Mouse (Mus musculus): Measurements from ENCODE around the gene Cby3.

The Cby3 gene

DNA sequence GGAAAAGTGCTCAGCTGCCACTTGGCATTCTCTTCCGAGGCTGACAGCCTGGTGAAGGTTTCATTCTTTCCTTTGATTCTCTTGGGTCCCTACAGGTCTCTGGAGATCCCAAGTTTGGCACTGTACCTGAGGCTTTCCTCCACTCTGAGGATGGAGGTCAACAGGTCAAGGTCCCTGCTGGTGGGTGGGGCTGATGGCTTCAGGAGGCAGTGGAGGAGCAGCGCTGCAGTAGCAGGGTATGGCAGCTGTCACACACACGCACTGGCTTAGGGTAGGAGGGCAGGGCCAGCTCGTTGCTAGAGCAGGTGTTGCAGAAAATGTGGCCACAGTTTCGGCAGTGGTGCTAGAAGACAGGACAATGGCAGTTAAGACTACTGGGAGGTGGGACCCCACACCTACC is 35.4 kb downstream of the Cby3 start:
- DNase-seq (ENCODE audit: low spot score): no peak

DNA sequence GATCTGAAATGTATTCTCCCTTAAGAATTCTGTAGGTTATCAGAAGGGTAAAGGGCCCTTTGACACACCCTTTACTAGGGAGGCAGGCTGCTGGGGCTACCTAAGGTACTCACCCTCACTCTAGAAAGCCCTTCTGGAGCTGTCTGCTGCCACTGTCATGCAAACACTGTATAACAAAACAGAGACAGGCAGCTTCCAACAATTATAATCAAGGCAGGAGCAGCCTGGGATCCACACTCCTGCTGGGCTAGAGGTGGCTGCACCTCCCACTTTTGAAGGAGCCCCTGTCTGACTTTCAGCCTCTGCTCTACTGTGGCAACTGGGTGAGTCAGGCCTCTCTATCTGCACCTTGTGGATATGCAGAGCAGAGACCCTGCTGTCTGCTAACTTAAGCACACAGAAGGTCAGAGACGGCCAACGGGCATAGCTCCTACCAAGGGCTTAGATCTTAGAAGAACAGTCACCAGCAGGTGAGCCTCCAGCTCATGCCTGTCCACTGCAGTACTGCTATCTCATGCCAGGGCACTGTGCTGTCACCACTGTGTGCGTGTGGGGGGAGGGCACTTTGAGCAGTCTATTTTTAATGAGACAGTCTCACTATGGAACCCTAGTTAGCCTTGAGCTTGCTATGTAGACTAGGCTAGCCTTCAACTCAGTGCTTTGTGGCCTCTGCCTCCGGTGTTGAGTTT is 37.2 kb downstream of the Cby3 start:
- no peak for DNase-seq (ENCODE audit: low spot score)

DNA sequence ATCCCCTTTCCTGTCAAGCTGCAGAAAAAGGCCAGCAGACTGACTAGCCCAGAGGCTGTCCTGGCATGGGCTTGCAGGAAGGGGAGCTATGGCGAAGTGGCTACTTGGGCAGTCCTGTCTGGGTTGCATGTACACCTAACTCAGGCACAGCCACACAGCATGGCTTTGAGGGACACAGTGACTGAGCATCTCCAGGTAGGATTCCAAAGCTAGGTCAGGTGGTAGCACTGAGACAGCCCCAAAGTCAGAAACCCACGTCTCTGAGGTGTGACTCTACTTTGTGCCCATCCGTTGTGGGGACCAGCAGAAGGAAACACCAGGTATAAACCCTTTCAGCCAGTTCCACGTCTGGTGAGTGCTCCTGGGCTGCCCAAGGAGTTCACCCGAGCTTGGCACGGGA is 39.0 kb downstream of the Cby3 start:
- no peak for DNase-seq (ENCODE audit: low spot score)

GRCm38 (mm10) chr11:50394731-50395130 is 40.5 kb downstream of the Cby3 start:
- DNase-seq (ENCODE audit: low spot score): no peak

- no peak for DNase-seq (ENCODE audit: low spot score)
Observed at GRCm38 (mm10) chr11:50396766-50397307, 42.6 kb downstream of the Cby3 start.

GRCm38 (mm10) chr11:50397316-50397715 is 43.1 kb downstream of the Cby3 start:
- no peak for DNase-seq (ENCODE audit: low spot score)

DNA sequence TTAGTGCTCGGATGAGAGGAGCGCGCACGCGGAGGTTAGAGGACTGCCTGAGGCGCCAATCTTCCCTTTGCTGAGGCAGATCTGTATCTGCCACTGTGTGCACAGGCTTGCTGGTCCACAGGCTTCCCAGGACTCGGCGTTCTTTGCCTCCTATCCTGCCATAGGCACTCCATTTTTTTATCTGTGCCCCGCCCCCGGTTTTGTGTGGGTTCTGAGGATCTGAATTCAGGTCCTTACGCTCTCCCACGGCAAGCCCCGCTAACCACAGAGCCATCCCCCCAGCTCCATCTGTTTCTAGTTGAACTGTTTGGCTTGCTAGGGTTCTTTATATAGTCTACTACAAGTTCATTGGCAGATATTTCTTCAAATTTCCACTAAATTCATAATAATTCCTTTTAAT is 44.5 kb downstream of the Cby3 start:
- no peak for DNase-seq (ENCODE audit: low spot score)

DNA sequence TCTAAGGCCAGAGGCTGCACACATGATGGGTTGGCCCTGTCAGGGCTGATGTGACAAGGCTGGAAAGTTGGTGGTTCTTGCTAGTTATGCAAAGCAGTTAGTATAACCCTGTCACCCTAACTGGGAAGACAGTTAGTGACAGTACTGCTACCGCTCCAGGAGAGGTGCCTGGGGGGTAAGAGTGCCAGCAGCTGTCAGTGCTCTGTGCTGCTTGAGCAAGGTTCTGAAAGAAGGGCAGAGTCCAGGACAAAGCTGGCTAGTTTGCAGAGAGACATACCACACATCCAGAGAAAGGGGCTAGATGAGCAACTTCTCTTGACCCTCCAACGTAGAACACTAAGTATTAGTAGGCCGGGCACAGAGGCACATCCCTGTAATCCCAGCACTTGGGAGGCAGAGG is 48.2 kb downstream of the Cby3 start:
- no peak for DNase-seq (ENCODE audit: low spot score)

DNA sequence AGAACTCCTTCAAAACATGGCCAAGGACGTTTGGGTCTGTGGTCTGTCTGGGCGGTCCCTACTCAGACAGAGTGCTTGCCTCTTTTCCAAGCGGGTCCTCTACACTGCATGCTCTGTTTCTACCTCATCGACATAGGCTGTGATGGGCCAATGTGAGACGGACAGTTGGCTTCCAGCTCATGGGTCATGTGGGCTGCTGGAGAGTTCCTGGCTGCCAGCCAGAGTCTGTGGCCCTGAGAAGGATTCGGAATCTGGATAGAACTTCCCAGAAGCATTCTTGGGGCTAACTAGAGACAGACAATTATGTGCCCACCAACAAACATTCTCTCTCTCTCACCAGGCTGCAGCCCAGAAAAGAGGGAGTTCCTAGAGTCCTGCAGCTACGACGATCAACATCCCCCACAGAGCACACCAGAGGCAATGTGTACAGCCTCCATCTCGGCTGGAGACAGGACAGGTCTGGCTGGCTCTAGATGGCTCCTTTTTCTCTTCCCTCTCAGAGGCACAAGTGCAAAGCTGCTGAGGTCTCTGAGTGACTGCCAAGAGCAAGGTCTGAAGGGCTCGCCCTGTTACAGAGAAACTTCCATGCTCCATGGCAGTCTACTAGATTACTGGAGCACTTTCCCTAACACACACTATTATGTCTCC is 49.2 kb downstream of the Cby3 start:
- no peak for DNase-seq (ENCODE audit: low spot score)

- DNase-seq (ENCODE audit: low spot score): no peak
Observed at GRCm38 (mm10) chr11:50407235-50407634, 53.0 kb downstream of the Cby3 start.
